Mouse (Mus musculus): ENCODE measurements around the gene 1700030K09Rik.

Gene 1700030K09Rik

GRCm38 (mm10) chr8:72443338-72443993 is at the start of gene 1700030K09Rik, which contains the start of gene Calr3:
Gene 1700030K09Rik, plus strand, starts transcription at chr8:72443880.
Gene Calr3, minus strand, starts transcription at chr8:72443870.
- peak; percentile 96 for DNase-seq (ENCODE audit: low read depth, low spot score)

- no peak for DNase-seq (ENCODE audit: low read depth, low spot score)
Observed at GRCm38 (mm10) chr8:72401381-72401780, 42.3 kb upstream of the 1700030K09Rik start.

GRCm38 (mm10) chr8:72402981-72403380 is 40.7 kb upstream of the 1700030K09Rik start:
- no peak for DNase-seq (ENCODE audit: low read depth, low spot score)

GRCm38 (mm10) chr8:72407878-72408277 is 35.8 kb upstream of the 1700030K09Rik start:
- no peak for DNase-seq (ENCODE audit: low read depth, low spot score)

GRCm38 (mm10) chr8:72409443-72409842 is 34.2 kb upstream of the 1700030K09Rik start:
- no peak for DNase-seq (ENCODE audit: low read depth, low spot score)

- DNase-seq (ENCODE audit: low read depth, low spot score) = no peak
Observed at GRCm38 (mm10) chr8:72413839-72414238, 29.8 kb upstream of the 1700030K09Rik start.

- DNase-seq (ENCODE audit: low read depth, low spot score) = no peak
Observed at GRCm38 (mm10) chr8:72415252-72415651, 28.4 kb upstream of the 1700030K09Rik start.

- no peak for DNase-seq (ENCODE audit: low read depth, low spot score)
Observed at GRCm38 (mm10) chr8:72418073-72418472, 25.6 kb upstream of the 1700030K09Rik start.

GRCm38 (mm10) chr8:72420571-72421361 is 22.9 kb upstream of the 1700030K09Rik start:
- peak; percentile 16 for DNase-seq (ENCODE audit: low read depth, low spot score)

- DNase-seq (ENCODE audit: low read depth, low spot score) = peak; percentile 97
Observed at GRCm38 (mm10) chr8:72421362-72422335, 22.0 kb upstream of the 1700030K09Rik start, which contains the start of gene Eps15l1. Gene Eps15l1, minus strand, starts transcription at chr8:72421460.

GRCm38 (mm10) chr8:72422926-72423325 is 20.8 kb upstream of the 1700030K09Rik start:
- DNase-seq (ENCODE audit: low read depth, low spot score) = no peak

- no peak for DNase-seq (ENCODE audit: low read depth, low spot score)
Observed at GRCm38 (mm10) chr8:72429676-72430075, 14.0 kb upstream of the 1700030K09Rik start.

GRCm38 (mm10) chr8:72434952-72435351 is 8.7 kb upstream of the 1700030K09Rik start:
- DNase-seq (ENCODE audit: low read depth, low spot score) = no peak

- no peak for DNase-seq (ENCODE audit: low read depth, low spot score)
Observed at GRCm38 (mm10) chr8:72438248-72439015, 5.2 kb upstream of the 1700030K09Rik start.

- no peak for DNase-seq (ENCODE audit: low read depth, low spot score)
Observed at GRCm38 (mm10) chr8:72443994-72444350, 292 bp downstream of the 1700030K09Rik start.

- no peak for DNase-seq (ENCODE audit: low read depth, low spot score)
Observed at GRCm38 (mm10) chr8:72445071-72445470, 1.4 kb downstream of the 1700030K09Rik start.

- no peak for DNase-seq (ENCODE audit: low read depth, low spot score)
Observed at GRCm38 (mm10) chr8:72451516-72451915, 7.8 kb downstream of the 1700030K09Rik start.

GRCm38 (mm10) chr8:72453904-72454303 is 10.2 kb downstream of the 1700030K09Rik start:
- DNase-seq (ENCODE audit: low read depth, low spot score) = no peak

- DNase-seq (ENCODE audit: low read depth, low spot score) = no peak
Observed at GRCm38 (mm10) chr8:72455317-72455716, 11.6 kb downstream of the 1700030K09Rik start.

GRCm38 (mm10) chr8:72457806-72458205 is 14.1 kb downstream of the 1700030K09Rik start:
- no peak for DNase-seq (ENCODE audit: low read depth, low spot score)

GRCm38 (mm10) chr8:72458457-72458856 is 14.8 kb downstream of the 1700030K09Rik start:
- DNase-seq (ENCODE audit: low read depth, low spot score) = no peak

Data from retina, postnatal 7 days (tissue).